Mouse (Mus musculus) bone marrow, adult 2 months (tissue): ENCODE measurements at regions not wholly inside any gene's neighbourhood (a gene's known extent, or its start where the extent isn't known, plus 50 kb on each side); places are given as distances from the start of the nearest gene placed in this dataset.
"Not testable (repeated sequence)": the region's sequence is repeated elsewhere in the genome, so short reads cannot be mapped to it uniquely, and the experiment has no call there.

Source experiments
- H3K27ac ChIP-seq: fragments of 200-500 bp; 2 replicates; pipeline ENCODE4 v1.5.1; 2012; ENCODE audit warnings: low read depth, mild to moderate bottlenecking, control low read depth, inconsistent platforms, low read length; ENCODE audit not compliant: control insufficient read depth, poor library complexity, insufficient read depth
- H3K4me1 ChIP-seq: fragments of 200-500 bp; 2 replicates; pipeline ENCODE4 v1.6.1; 2011; ENCODE audit warnings: low read length; ENCODE audit not compliant: control insufficient read depth, insufficient read depth
- H3K4me3 ChIP-seq: fragments of 200-500 bp; replicated peaks from 2 replicates; pipeline ENCODE3; 2011; ENCODE audit warnings: mild to moderate bottlenecking, low read depth, low read length, control low read depth; ENCODE audit not compliant: control insufficient read depth
- CTCF ChIP-seq: fragments of 200-500 bp; IDR thresholded peaks from 2 replicates; pipeline ENCODE4 v1.5.1; 2011; ENCODE audit warnings: low read length, control low read depth; ENCODE audit not compliant: control insufficient read depth, insufficient read depth
- POLR2A ChIP-seq: fragments of 200-500 bp; IDR thresholded peaks from 2 replicates; pipeline ENCODE4 v1.6.1; 2011; ENCODE audit warnings: low read depth, mild to moderate bottlenecking, control low read depth, low read length, borderline replicate concordance; ENCODE audit not compliant: control insufficient read depth
- WGBS: fragments of 180-500 bp; shearing (Covaris S2); methylation state at CpG from one replicate; pipeline ENCODE4 v1.1.7; 2018; 5-methylcytosine and 5-hydroxymethylcytosine counted together

- WGBS: 76% methylated on average over 8 of the region's 8 CpGs
- Histone ChIP-seq H3K4me1 (no peaks in the 10 kb centered on the region), H3K27ac (no peak overlapping the region), H3K4me3 (no peak overlapping the region)
- TF ChIP-seq POLR2A (no peak), CTCF (no peak)
These were observed 97.8 kb upstream of the Arl4c start for GRCm38 (mm10) chr1:88799789-88800188.

DNA sequence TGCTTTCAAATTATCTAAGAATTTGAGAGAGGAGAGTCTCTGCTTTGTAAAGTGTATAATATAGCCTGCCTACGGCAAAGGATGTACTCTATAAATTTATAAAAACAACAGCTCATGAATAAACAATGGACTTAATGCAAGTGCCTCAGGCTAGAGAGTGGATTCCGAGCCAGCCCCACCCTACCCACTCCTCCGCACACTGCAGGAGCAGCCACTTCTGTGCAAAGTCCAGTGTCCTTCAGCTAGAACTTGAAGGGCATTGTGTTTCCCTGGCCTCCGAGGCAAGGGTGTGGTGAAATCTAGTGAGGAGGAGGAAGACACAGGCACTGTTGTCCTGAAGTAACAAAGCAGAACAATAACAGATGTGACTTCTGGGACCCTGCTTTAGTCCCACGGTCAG, 98.4 kb upstream of the Arl4c start:
- Histone ChIP-seq H3K4me1 (no peaks in the 10 kb centered on the region), H3K27ac (no peak overlapping the region), H3K4me3 (no peak overlapping the region)
- WGBS: 75% methylated on average over 5 of the region's 5 CpGs
- TF ChIP-seq POLR2A: no peak
- no peak for TF ChIP-seq CTCF

DNA sequence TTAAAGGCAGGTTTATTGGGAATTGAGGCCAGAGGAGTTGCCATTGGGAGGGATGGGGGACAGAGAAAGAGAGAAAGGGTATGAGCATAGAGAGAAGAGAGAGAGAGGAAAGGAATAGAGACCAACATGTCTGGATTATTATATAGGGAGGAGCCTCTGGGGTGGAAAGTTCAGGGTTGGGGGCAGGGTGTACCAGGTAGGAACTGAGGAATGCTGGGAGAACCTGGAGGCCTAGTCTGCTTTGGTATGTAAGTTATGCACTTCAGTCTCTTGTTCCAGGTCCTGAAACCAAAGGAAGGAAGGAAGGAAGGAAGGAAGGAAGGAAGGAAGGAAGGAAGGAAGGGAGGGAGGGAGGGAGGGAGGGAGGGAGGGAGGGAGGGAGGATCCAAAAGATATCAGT, 99.1 kb upstream of the Arl4c start:
- H3K4me3 ChIP-seq, H3K4me1 ChIP-seq, H3K27ac ChIP-seq: not testable (repeated sequence)

DNA sequence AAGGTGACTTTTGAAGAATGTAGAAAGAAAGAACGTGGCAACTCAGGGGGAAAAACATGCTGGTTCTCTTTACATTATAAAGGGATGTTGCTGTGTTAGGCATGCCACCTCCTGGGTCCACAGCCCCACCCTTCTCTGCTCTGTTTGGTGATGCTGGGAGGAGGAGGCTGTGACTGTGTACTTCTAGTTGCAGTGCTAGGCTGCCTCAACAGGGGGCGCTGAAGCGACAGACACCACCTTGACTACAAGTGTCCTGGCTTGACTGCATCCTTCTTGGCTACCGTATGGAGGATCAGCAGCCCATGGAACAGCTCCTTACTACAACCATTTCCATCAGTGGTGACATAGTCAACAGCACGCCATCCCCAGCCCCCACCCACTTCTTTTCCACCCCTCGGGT, 104.9 kb upstream of the Arl4c start:
- H3K4me3 ChIP-seq: no peak overlapping the region
- H3K27ac ChIP-seq: no peak overlapping the region
- H3K4me1 ChIP-seq: no peaks in the 10 kb centered on the region
- TF ChIP-seq CTCF (no peak; the same call in 1 of the 2 replicates), POLR2A (no peak)
- WGBS: 70% methylated on average over 6 of the region's 6 CpGs

DNA sequence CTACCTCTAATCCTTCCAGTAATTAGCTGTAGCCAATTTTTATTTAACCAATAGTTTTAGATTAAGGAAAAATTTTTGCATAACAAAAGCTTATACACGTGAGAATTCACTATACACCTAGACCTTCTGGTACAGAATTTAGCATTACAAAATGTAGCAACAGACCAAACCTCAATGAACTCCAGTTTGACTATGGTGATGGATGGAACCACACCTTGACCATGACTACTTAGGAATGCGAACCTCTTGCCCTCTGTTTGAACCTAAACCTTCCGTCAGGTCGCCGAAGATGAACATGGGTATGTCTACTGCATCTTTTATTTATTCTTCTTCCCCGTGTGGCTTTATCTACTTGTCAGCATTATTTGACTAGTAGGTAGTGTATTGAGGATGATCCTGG, 105.9 kb upstream of the Arl4c start:
- no peak overlapping the region for H3K4me3 ChIP-seq
- WGBS: 84% methylated on average over 6 of the region's 6 CpGs
- TF ChIP-seq CTCF: no peak
- no peak for TF ChIP-seq POLR2A
- no peak overlapping the region for H3K27ac ChIP-seq
- H3K4me1 ChIP-seq: no peaks in the 10 kb centered on the region

GRCm38 (mm10) chr1:88808508-88808907, 106.5 kb upstream of the Arl4c start:
- WGBS: 84% methylated on average over 3 of the region's 3 CpGs
- TF ChIP-seq POLR2A (no peak), CTCF (no peak)
- H3K27ac ChIP-seq: no peak overlapping the region
- H3K4me1 ChIP-seq: no peaks in the 10 kb centered on the region
- H3K4me3 ChIP-seq: no peak overlapping the region

GRCm38 (mm10) chr1:88809756-88810155, 107.7 kb upstream of the Arl4c start:
- Histone ChIP-seq H3K4me1 (no peaks in the 10 kb centered on the region), H3K27ac (no peak overlapping the region), H3K4me3 (no peak overlapping the region)
- TF ChIP-seq POLR2A: no peak
- TF ChIP-seq CTCF: no peak
- WGBS: 86% methylated on average over 2 of the region's 2 CpGs

DNA sequence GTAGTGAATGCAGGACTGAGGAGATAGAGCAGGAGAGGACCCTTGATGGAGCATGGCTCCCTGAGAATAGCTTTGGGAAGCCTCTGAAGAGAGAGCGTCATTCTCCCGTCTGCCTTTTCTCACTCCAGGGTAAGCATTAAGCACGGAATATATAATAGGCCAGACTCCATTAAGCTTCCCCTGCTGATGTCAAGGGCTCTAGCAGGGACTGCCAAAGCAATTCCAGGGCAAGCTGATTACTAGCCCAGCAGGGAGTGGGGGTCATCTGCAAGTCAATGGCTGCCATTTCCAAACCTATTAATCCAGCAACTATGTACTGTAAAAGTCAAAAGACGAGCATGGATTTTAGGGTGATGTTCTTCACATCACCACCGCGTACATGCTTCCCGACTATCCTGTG, 111.2 kb upstream of the Arl4c start:
- no peak overlapping the region for H3K27ac ChIP-seq
- TF ChIP-seq CTCF: no peak
- TF ChIP-seq POLR2A: no peak
- 83% methylated on average over 7 of the region's 7 CpGs for WGBS
- no peaks in the 10 kb centered on the region for H3K4me1 ChIP-seq
- H3K4me3 ChIP-seq: no peak overlapping the region

GRCm38 (mm10) chr1:88816376-88816945, 114.4 kb upstream of the Arl4c start:
- no peak overlapping the region for H3K27ac ChIP-seq
- no peaks in the 10 kb centered on the region for H3K4me1 ChIP-seq
- WGBS: 78% methylated on average over 9 of the region's 9 CpGs
- no peak for TF ChIP-seq POLR2A
- no peak for TF ChIP-seq CTCF
- no peak overlapping the region for H3K4me3 ChIP-seq
